Comparison of ENCODE assay signal across 9 mouse cellular contexts in the genomic region with DNA sequence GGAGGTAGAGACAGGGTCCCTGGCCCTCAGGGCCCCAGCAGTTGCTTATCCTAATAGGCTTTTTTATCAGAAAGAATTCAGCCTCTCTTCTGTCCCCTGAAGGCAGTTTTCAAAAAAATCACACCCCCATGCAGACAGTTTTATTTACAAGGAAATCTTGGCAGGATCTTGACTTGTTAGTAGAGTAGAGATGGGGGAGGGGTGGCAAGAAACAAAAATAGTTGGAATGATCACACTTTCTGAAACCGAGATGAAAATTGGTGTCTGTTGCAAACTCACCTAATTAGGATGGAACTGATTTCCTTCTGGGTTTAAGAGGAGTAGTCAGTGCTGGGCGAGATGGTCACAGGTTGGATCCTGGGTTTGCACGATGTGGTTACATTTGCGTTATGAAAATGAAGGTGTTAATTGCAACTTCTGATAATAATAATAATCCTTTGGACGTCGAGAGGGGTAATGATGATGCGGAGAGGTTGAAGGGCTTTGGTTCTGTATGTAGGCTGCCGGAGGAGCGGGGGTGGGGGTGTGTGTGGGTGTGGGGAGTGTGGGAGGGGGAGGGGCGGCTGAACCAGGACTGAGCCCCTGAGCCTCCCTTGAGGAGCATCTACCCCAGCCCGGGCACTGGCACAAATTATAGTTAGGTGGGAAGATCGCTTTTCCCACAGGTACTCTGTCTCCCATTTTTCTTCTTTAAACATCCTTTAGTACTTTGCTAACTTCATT. TPM values are rescaled to one million over a fixed set of nuclear protein-coding genes. Genes with fewer than 3 reads are reported as not detected.
DNase-seq lines count a peak whose midpoint lies in the region; ATAC-seq and TF ChIP-seq lines count a peak whose summit lies in the region.
"Had no signal": no experiment of that assay in that cellular context is flagged by ENCODE, and none has a peak within 500 bp of the region (broad histone marks: within the 10 kb centered on the region; RNA-seq: fewer than 3 reads in every experiment).

No protein-coding gene starts in this region.

- H3K36me3 ChIP-seq in forebrain, embryonic 16.5 days (ENCODE audit: control insufficient read depth, insufficient read depth), result no peaks in the 10 kb centered on the region
- H3K36me3 ChIP-seq in limb, embryonic 14.5 days (ENCODE audit: control insufficient read depth, insufficient read depth, low read length), result no peaks in the 10 kb centered on the region
- no peaks in the 10 kb centered on the region for H3K36me3 ChIP-seq in stomach, postnatal 0 days (ENCODE audit: control insufficient read depth, insufficient read depth, low read length)

- H3K4me2 ChIP-seq in forebrain, embryonic 16.5 days (ENCODE audit: low read length), result peak overlapping the region; percentile 93
- peak overlapping the region; percentile 99 for H3K4me2 ChIP-seq in limb, embryonic 14.5 days (replicated peaks; ENCODE audit: low read depth, low read length, severe bottlenecking)
- peak overlapping the region; percentile 99; the same call in 1 of the 2 replicates for H3K4me2 ChIP-seq in stomach, postnatal 0 days (replicated peaks; ENCODE audit: low read depth)

- no peaks in the 10 kb centered on the region for H3K27me3 ChIP-seq in forebrain, embryonic 16.5 days (replicated peaks; ENCODE audit: control insufficient read depth, insufficient read depth, low read length)
- peaks cover 41% of the 10 kb centered on the region for H3K27me3 ChIP-seq in limb, embryonic 14.5 days (ENCODE audit: control insufficient read depth, insufficient read depth, low read length)
- H3K27me3 ChIP-seq in stomach, postnatal 0 days (ENCODE audit: control insufficient read depth, insufficient read depth, low read length), result peaks cover 3% of the 10 kb centered on the region; the same call in 1 of the 2 replicates

- peaks cover 53% of the 10 kb centered on the region for H3K4me1 ChIP-seq in forebrain, embryonic 16.5 days (replicated peaks; ENCODE audit: control insufficient read depth, insufficient read depth, low read length)
- peaks cover 16% of the 10 kb centered on the region; the same call in 1 of the 2 replicates for H3K4me1 ChIP-seq in limb, embryonic 14.5 days (ENCODE audit: control insufficient read depth, insufficient read depth, low read length)
- H3K4me1 ChIP-seq in stomach, postnatal 0 days (replicated peaks; ENCODE audit: control insufficient read depth, insufficient read depth), result no peaks in the 10 kb centered on the region

- no peak for TF ChIP-seq EP300 in stomach, postnatal 0 days (optimal IDR thresholded peaks at IDR 0.05)

- no peak for TF ChIP-seq POLR2A in limb, embryonic 14.5 days (IDR thresholded peaks at IDR 0.05; ENCODE audit: borderline replicate concordance, extremely low read depth, insufficient read depth, insufficient read length)

- no peak for ATAC-seq in forebrain, embryonic 16.5 days
- ATAC-seq in limb, embryonic 14.5 days (ENCODE audit: low FRiP score, low read depth), result no peak
- ATAC-seq in stomach, postnatal 0 days (ENCODE audit: low FRiP score, low TSS enrichment), result no peak
- no peak for ATAC-seq in activated CD4-positive, CD25-positive, alpha-beta regulatory T cell, adult 4 months
- ATAC-seq in CD4-positive, CD25-positive, alpha-beta regulatory T cell, adult 4 months, result no peak

- H3K9me3 ChIP-seq in forebrain, embryonic 16.5 days (ENCODE audit: control insufficient read depth, low read length), result no peaks in the 10 kb centered on the region
- no peaks in the 10 kb centered on the region for H3K9me3 ChIP-seq in limb, embryonic 14.5 days (ENCODE audit: control insufficient read depth, low read length)
- H3K9me3 ChIP-seq in stomach, postnatal 0 days (ENCODE audit: control insufficient read depth, low read length), result no peaks in the 10 kb centered on the region

- DNase-seq in testis, postnatal 10 days (ENCODE audit: low spot score), result peak; percentile 51
- DNase-seq in testis, postnatal 14 days (ENCODE audit: low spot score), result no peak
- no peak for DNase-seq in limb, embryonic 14.5 days (ENCODE audit: low spot score)
- no peak for DNase-seq in stomach, postnatal 0 days (ENCODE audit: low spot score)
- no peak for DNase-seq in spleen, postnatal 36 days (ENCODE audit: low spot score in 2 of 2)

- TF ChIP-seq CTCF in stomach, postnatal 0 days (IDR thresholded peaks at IDR 0.05; ENCODE audit: low read depth), result no peak

- H3K9ac ChIP-seq in forebrain, embryonic 16.5 days (replicated peaks; ENCODE audit: low read depth, low read length), result no peak overlapping the region
- H3K9ac ChIP-seq in limb, embryonic 14.5 days (ENCODE audit: low read depth, low read length, severe bottlenecking), result no peak overlapping the region
- H3K9ac ChIP-seq in stomach, postnatal 0 days (ENCODE audit: low read length), result no peak overlapping the region

- peak overlapping the region; percentile 78 for H3K4me3 ChIP-seq in forebrain, embryonic 16.5 days (replicated peaks; ENCODE audit: low read length)
- H3K4me3 ChIP-seq in limb, embryonic 14.5 days (replicated peaks; ENCODE audit: low read length), result no peak overlapping the region
- no peak overlapping the region for H3K4me3 ChIP-seq in stomach, postnatal 0 days (ENCODE audit: low read depth, low read length)

- H3K27ac ChIP-seq in forebrain, embryonic 16.5 days (ENCODE audit: low read length), result peak overlapping the region; percentile 56
- no peak overlapping the region for H3K27ac ChIP-seq in limb, embryonic 14.5 days (replicated peaks; ENCODE audit: low read depth, low read length)
- no peak overlapping the region for H3K27ac ChIP-seq in stomach, postnatal 0 days (replicated peaks)
- H3K27ac ChIP-seq: macrophage had no signal

- WGBS in forebrain, embryonic 16.5 days, result 6% methylated on average over 12 of the region's 12 CpGs
- 5% methylated on average over 12 of the region's 12 CpGs for WGBS in limb, embryonic 14.5 days
- 17% methylated on average over 11 of the region's 12 CpGs for WGBS in stomach, postnatal 0 days

RNA-seq across cellular contexts. Expression of gene Rhbdl3, which starts 1.0 kb away (rescaled TPM):
- polyA plus RNA-seq in forebrain, embryonic 16.5 days (2015; fragmentation: Nextera tagmentation; extraction: Ambion mirVana), result 12.2 and 13.5 TPM in 2 replicates
- polyA plus RNA-seq in limb, embryonic 14.5 days (2012; rRNA removed), result 6.0 and 6.8 TPM in 2 replicates
- polyA plus RNA-seq in limb, embryonic 14.5 days (2014; fragmentation: Nextera tagmentation; extraction: Ambion mirVana), result 4.8 and 6.1 TPM in 2 replicates
- 2.7 and 3.4 TPM in 2 replicates for polyA plus RNA-seq in stomach, postnatal 0 days (2015; fragmentation: Nextera tagmentation; extraction: Ambion mirVana)
- under 1 TPM; 0.17 to 0.48 TPM for polyA plus RNA-seq in activated CD4-positive, CD25-positive, alpha-beta regulatory T cell, adult 4 months (2017; shearing (Covaris generic))
- 1 to 10 TPM in 1 of 2 experiments, under 1 TPM in 1; 0.82 to 1.6 TPM for polyA plus RNA-seq in CD4-positive, CD25-positive, alpha-beta regulatory T cell, adult 4 months (2017; shearing (Covaris generic))
